Mouse (Mus musculus): ENCODE results near the gene Gucy1b2.

- TF ChIP-seq POLR2A (IDR thresholded peaks at IDR 0.05; ENCODE audit: borderline replicate concordance, extremely low read depth, insufficient read depth, insufficient read length, poor library complexity, severe bottlenecking) (no peak), CTCF (IDR thresholded peaks at IDR 0.05; ENCODE audit: borderline replicate concordance, extremely low read depth, insufficient read depth, insufficient read length) (no peak)
Measured at GRCm38 (mm10) chr14:62417501-62417900, 38.6 kb downstream of the Gucy1b2 start.

All from brain, embryonic 14.5 days (tissue).